Mouse (Mus musculus) left cerebral cortex, adult 9 months (tissue): ENCODE measurements around the gene Mia3.
"Not testable (repeated sequence)": the region's sequence is repeated elsewhere in the genome, so short reads cannot be mapped to it uniquely, and the experiment has no call there.

Experiments
- DNase-seq, 2 experiments: peaks; one replicate each; pipeline ENCODE4 v3.0.0; 2022; ENCODE audit warnings: low spot score in 2 of 2

Gene Mia3

GRCm38 (mm10) chr1:183369427-183370014, at the start of gene Mia3:
Mia3 (minus strand) TSS chr1:183369553.
- peak; percentile 95 to 97 for DNase-seq

GRCm38 (mm10) chr1:183417873-183418272, 48.5 kb upstream of the Mia3 start, which contains the start of gene Hhipl2:
Hhipl2 (plus strand) TSS chr1:183418215.
- DNase-seq = no peak

- DNase-seq = no peak
Observed at GRCm38 (mm10) chr1:183414081-183414727, 44.9 kb upstream of the Mia3 start.

- DNase-seq = no peak
Observed at GRCm38 (mm10) chr1:183403396-183403795, 34.0 kb upstream of the Mia3 start.

GRCm38 (mm10) chr1:183388426-183389406, 19.4 kb upstream of the Mia3 start, which contains the start of gene Taf1a:
Taf1a (plus strand) TSS chr1:183388981.
- DNase-seq = peak; percentile 83 to 89

GRCm38 (mm10) chr1:183387421-183387820, 18.1 kb upstream of the Mia3 start:
- not testable (repeated sequence) for DNase-seq

GRCm38 (mm10) chr1:183382621-183383020, 13.3 kb upstream of the Mia3 start:
- no peak for DNase-seq

- no peak for DNase-seq
Observed at GRCm38 (mm10) chr1:183381816-183382215, 12.5 kb upstream of the Mia3 start.

GRCm38 (mm10) chr1:183379376-183379775, 10.0 kb upstream of the Mia3 start:
- not testable (repeated sequence) for DNase-seq

- DNase-seq = no peak
Observed at GRCm38 (mm10) chr1:183378321-183378941, 9.1 kb upstream of the Mia3 start.

- no peak for DNase-seq
Observed at GRCm38 (mm10) chr1:183377045-183377444, 7.7 kb upstream of the Mia3 start.

GRCm38 (mm10) chr1:183374728-183375127, 5.4 kb upstream of the Mia3 start:
- DNase-seq = no peak

- DNase-seq = peak in 1 of 2 experiments; percentile 16
Observed at GRCm38 (mm10) chr1:183368601-183369400, 552 bp downstream of the Mia3 start.

- no peak for DNase-seq
Observed at GRCm38 (mm10) chr1:183366361-183366760, 3.0 kb downstream of the Mia3 start.

GRCm38 (mm10) chr1:183363577-183363867, 5.8 kb downstream of the Mia3 start:
- no peak for DNase-seq

- DNase-seq = no peak
Observed at GRCm38 (mm10) chr1:183362729-183363576, 6.4 kb downstream of the Mia3 start.

- DNase-seq = no peak
Observed at GRCm38 (mm10) chr1:183362301-183362700, 7.1 kb downstream of the Mia3 start.

- no peak for DNase-seq
Observed at GRCm38 (mm10) chr1:183358901-183359300, 10.5 kb downstream of the Mia3 start.

GRCm38 (mm10) chr1:183349840-183350239, 19.5 kb downstream of the Mia3 start:
- DNase-seq = peak in 1 of 2 experiments; percentile 70

- no peak for DNase-seq
Observed at GRCm38 (mm10) chr1:183345817-183346195, 23.5 kb downstream of the Mia3 start.
